ENCODE assay signal across 16 mouse cellular contexts in genomic region chr7:81278966-81279365, GRCm38 (mm10).
"Had no signal": no experiment of that assay in that cellular context is flagged by ENCODE, and none has a peak within 500 bp of the region (broad histone marks: within the 10 kb centered on the region; RNA-seq: fewer than 3 reads in every experiment).

No protein-coding gene starts in this region.

- H3K4me2 ChIP-seq: neural tube, embryonic 13.5 days; neural tube, embryonic 15.5 days; stomach, embryonic 15.5 days had no signal

- H3K27ac ChIP-seq: neural tube, embryonic 13.5 days; neural tube, embryonic 15.5 days; stomach, embryonic 15.5 days; stomach, postnatal 0 days had no signal

- H3K4me1 ChIP-seq: neural tube, embryonic 13.5 days; neural tube, embryonic 15.5 days; stomach, embryonic 15.5 days had no signal

- H3K4me3 ChIP-seq: neural tube, embryonic 13.5 days; neural tube, embryonic 15.5 days; stomach, embryonic 15.5 days had no signal

- H3K27me3 ChIP-seq: neural tube, embryonic 13.5 days; neural tube, embryonic 15.5 days; stomach, embryonic 15.5 days had no signal

- H3K9me3 ChIP-seq: neural tube, embryonic 13.5 days; neural tube, embryonic 15.5 days; stomach, embryonic 15.5 days had no signal

- DNase-seq: retina, postnatal 1 day; right cerebral cortex, adult 18-20 months; right cerebral cortex, postnatal 14 days; right cerebral cortex, postnatal 25 days; right cerebral cortex, postnatal 4 days; spleen, adult 18-20 months; thymus, adult 18-20 months; thymus, adult 2 months; thymus, postnatal 14 days; thymus, postnatal 25 days; thymus, postnatal 36 days; thymus, postnatal 4 days had no signal

- H3K36me3 ChIP-seq: neural tube, embryonic 13.5 days; neural tube, embryonic 15.5 days; stomach, embryonic 15.5 days had no signal

- H3K9ac ChIP-seq: neural tube, embryonic 13.5 days; neural tube, embryonic 15.5 days; stomach, embryonic 15.5 days had no signal
